Mouse (Mus musculus) intestine, embryonic 15.5 days (tissue): ENCODE measurements around the gene 4930449I24Rik. TPM values are rescaled to one million over a fixed set of nuclear protein-coding genes. Genes with fewer than 3 reads are reported as not detected.
"Not testable (repeated sequence)": the region's sequence is repeated elsewhere in the genome, so short reads cannot be mapped to it uniquely, and the experiment has no call there.

ENCODE experiments used
- ATAC-seq: fragments of 200-750 bp; cut with Nextera tagmentation; 2 replicates; pipeline ENCODE4 v1.8.0; 2017; ENCODE audit warnings: moderate TSS enrichment, moderate library complexity
- H3K27ac ChIP-seq: fragments of 300-500 bp; sonication (generic); 2 replicates; pipeline ENCODE4 v1.5.1; 2015; ENCODE audit warnings: mild to moderate bottlenecking, inconsistent platforms
- H3K27me3 ChIP-seq: fragments of 300-500 bp; sonication (generic); replicated peaks from 2 replicates; pipeline ENCODE4 v1.6.1; 2015; ENCODE audit warnings: inconsistent platforms
- H3K36me3 ChIP-seq: fragments of 300-500 bp; sonication (generic); 2 replicates; pipeline ENCODE4 v1.6.1; 2015; ENCODE audit warnings: inconsistent platforms
- H3K4me1 ChIP-seq: fragments of 300-500 bp; sonication (generic); replicated peaks from 2 replicates; pipeline ENCODE4 v1.6.1; 2015; ENCODE audit warnings: inconsistent platforms
- H3K4me2 ChIP-seq: fragments of 300-500 bp; sonication (generic); replicated peaks from 2 replicates; pipeline ENCODE4 v1.6.1; 2015; ENCODE audit warnings: mild to moderate bottlenecking, inconsistent platforms
- H3K4me3 ChIP-seq: fragments of 300-500 bp; sonication (generic); replicated peaks from 2 replicates; pipeline ENCODE4 v1.5.1; 2015; ENCODE audit warnings: inconsistent platforms
- H3K9ac ChIP-seq: fragments of 300-500 bp; sonication (generic); 2 replicates; pipeline ENCODE4 v1.6.1; 2015; ENCODE audit warnings: inconsistent platforms
- H3K9me3 ChIP-seq: fragments of 300-500 bp; sonication (generic); 2 replicates; pipeline ENCODE4 v1.6.1; 2016; ENCODE audit warnings: inconsistent platforms
- WGBS: fragments of 180-500 bp; shearing (Covaris S2); methylation state at CpG from one replicate; pipeline ENCODE4 v1.1.7; 2015; 5-methylcytosine and 5-hydroxymethylcytosine counted together
- polyA plus RNA-seq: library from polyadenylated mRNA; unstranded; fragments of >200 nt; fragmentation: Nextera tagmentation; extraction: Ambion mirVana; gene quantifications from 2 replicates; pipeline ENCODE4 v1.2.1, GENCODE M21; 2015

4930449I24Rik gene
- polyA plus RNA-seq, 1 experiment from 2014 or later = not detected

- not testable (repeated sequence) for ATAC-seq, H3K4me1 ChIP-seq, H3K4me2 ChIP-seq, H3K27ac ChIP-seq, H3K4me3 ChIP-seq, H3K36me3 ChIP-seq, H3K9me3 ChIP-seq, H3K9ac ChIP-seq, H3K27me3 ChIP-seq
- 93% methylated on average over 3 of the region's 3 CpGs for WGBS
These were observed 23.3 kb downstream of the 4930449I24Rik start, which contains the start of gene Gm3404 for GRCm38 (mm10) chr5:146525501-146525900. Gm3404 (plus strand) TSS chr5:146525801.

- H3K9ac ChIP-seq, H3K4me2 ChIP-seq, H3K27ac ChIP-seq, H3K4me3 ChIP-seq, H3K36me3 ChIP-seq, H3K9me3 ChIP-seq, ATAC-seq, H3K27me3 ChIP-seq, H3K4me1 ChIP-seq: not testable (repeated sequence)
- 95% methylated on average over 3 of the region's 3 CpGs for WGBS
These were observed 35.1 kb downstream of the 4930449I24Rik start, which contains the start of gene Gm3409 for GRCm38 (mm10) chr5:146537347-146537746. Gm3409 (plus strand) TSS chr5:146537647.

Other genes with a start within 250 kb of the 4930449I24Rik start
- 1.7 and 1.9 TPM in 2 replicates for gene Wasf3, start 117.4 kb upstream of the 4930449I24Rik start, polyA plus RNA-seq
- gene Gm6408, start 20.4 kb upstream of the 4930449I24Rik start, polyA plus RNA-seq = not detected in 2 replicates
- not detected in 2 replicates for gene Gm6370, start 11.0 kb upstream of the 4930449I24Rik start, polyA plus RNA-seq
- not detected in 2 replicates for gene Gm3402, start 11.7 kb downstream of the 4930449I24Rik start, polyA plus RNA-seq
- not detected in 2 replicates for gene Gm3404, start 23.4 kb downstream of the 4930449I24Rik start, polyA plus RNA-seq
- gene Gm3409, start 35.2 kb downstream of the 4930449I24Rik start, polyA plus RNA-seq = not detected in 2 replicates
- not detected in 2 replicates for gene Gm3415, start 53.7 kb downstream of the 4930449I24Rik start, polyA plus RNA-seq
- not detected in 2 replicates for gene Gpr12, start 82.8 kb downstream of the 4930449I24Rik start, polyA plus RNA-seq